Mouse (Mus musculus) layer of hippocampus, postnatal 25 days (tissue): Measurements from ENCODE around the gene Mpi. TPM values are rescaled to one million over a fixed set of nuclear protein-coding genes. Genes with fewer than 3 reads are reported as not detected.

Source experiments
- DNase-seq, 2 experiments: peaks; one replicate each; pipeline ENCODE4 v3.0.0; 2022; ENCODE audit warnings: mixed read lengths in 2 of 2, low spot score in 1 of 2; ENCODE audit errors: extremely low spot score in 1 of 2
- total RNA-seq, 2 experiments: library from RNA; stranded (reverse); gene quantifications; 2 replicates each; pipeline ENCODE4 v1.2.3; 2021

Gene Mpi
- total RNA-seq, 2 experiments from 2014 or later: 69.5 to 76.0 TPM

DNA sequence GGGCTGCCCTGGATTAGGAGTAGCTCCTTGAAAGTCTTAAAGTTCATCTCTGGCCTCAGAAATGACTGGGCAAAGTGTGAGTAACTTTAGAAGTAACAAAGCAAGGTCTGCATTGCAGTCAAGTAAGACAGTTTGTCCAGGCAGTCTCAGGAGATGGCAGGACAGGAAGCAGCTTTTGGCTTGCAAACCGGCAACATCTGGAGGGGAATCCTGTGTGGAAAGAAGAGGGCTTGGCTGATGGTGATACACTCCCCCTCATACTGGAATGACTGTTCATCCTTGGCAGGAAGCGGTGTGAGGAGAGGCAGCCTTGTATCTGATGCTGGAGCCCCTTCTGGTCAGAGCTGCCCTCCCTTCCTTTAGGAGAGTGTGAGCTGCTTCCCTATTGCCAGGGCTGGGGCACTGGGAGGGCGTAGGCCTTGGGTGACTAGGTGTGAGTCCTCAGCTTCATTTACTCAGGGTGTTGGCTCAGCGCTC is 10.4 kb upstream of the Mpi start:
- DNase-seq: no peak

DNA sequence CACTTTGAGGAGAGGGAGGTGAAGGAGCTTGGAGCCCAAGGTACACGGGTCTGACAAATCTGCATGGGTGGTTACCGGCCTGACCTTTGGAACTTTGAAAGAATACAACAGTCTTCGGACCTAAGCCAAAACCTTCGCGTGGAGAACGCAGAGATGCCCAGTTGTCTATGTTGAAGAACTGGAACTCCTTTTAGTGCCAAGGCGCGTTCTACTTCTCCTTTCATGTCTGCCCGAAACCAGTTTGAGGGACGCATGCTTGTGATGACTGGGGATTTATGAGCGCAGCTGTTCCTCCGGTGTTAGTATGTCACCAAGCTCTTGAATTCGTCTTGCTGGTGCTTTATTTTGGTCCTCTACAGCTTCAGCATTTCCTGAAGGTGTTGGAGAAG is 9.1 kb upstream of the Mpi start:
- DNase-seq: no peak

DNA sequence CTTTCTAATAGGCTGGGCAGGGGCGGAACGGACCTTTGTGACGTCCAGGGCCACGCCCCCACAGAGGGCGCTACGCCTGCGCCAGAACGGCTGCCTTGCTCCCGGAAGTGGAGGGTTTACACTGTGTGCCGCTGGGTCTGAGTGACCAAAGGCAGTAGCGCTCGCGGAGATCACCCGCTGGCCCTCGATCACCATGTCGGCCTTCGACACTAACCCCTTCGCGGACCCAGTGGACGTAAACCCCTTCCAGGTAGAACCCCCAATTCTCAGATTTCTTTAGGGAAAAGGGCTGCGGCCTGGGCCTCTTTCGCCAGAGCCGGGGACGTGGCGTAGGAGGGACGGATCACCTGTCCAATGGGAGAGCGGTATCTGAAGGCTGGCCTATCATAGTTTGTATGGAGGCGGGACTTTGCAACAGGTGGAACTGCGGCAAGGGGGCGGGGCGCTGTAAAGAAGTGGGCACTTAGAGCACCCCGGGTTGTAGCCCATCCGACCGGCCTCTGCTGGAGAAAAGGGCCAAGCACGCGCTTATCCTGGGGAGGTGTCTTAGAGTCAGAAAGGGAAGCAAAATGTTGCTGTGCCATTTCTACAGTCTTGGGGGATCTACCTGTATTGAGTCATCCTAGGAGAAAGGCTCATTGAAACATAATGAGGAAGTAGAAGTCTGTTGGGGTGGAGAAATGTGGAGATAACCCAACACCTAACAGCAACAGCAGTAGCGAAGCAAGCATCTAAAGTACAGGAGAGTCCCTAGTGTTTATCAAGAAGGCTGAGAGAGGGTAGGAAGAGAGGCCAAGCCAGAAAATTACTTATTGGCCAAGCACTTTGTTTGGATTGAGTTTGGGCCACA is 8.5 kb upstream of the Mpi start, which contains the start of gene Scamp2:
Gene Scamp2 (plus strand): TSS at position 83 of the 850 bp plus-strand sequence.
- peak; percentile 85 to 96 for DNase-seq

DNA sequence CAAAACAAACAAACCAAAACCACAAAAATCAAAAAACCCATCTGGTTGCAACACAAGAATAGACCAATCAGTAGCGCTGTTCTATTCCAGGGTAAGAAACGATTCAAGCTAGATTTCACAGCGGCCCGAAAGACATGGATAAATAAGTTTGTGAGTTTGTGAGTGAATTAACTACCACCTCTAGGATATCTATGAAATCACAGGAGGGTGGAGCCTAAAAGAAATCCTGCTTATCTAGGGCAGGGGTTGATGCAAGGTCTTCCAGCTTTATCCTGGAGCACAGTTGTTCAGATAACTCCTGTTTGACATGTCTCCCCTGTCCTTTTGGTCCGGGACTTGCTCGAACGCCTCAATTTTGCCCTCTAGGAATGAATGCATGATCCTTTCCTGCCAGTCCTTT is 7.7 kb upstream of the Mpi start:
- no peak for DNase-seq

DNA sequence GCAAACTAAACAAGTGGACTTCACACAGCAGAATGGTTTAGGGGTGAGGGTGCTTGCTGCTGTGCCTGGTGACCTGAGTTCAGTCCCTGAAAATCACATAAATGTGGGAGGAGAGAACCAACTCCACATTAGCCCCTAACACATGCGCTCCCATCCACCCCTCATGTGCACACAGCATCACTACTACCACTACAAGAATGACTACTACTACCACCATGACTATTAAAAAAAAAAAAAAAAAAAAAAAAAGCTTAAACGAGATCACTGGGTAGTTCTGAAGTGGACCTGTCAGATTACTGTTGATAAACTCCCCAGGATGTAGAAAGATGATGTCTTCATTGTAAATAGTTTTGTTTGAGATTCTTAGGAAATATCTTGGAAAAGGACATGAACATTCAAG is 7.0 kb upstream of the Mpi start:
- no peak for DNase-seq

DNA sequence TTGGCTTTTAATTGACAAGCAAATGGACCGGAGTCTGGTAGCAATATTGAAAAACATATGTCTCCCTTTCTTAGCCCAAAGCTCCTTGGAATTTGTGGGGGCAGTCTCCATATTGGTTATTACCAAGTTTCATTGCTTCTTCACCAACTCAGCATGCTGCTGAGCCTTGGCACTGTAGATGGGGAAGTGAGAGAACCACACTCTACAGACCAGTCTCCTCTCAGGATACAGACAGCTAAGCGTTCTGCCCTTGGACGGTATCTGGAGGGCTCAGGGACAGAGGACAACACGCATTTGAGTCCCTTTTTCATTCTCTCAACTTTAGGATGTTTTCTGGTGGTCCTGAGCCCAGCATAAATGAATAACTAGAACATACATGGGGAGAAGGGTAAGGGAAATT is 6.1 kb upstream of the Mpi start:
- DNase-seq: no peak

DNA sequence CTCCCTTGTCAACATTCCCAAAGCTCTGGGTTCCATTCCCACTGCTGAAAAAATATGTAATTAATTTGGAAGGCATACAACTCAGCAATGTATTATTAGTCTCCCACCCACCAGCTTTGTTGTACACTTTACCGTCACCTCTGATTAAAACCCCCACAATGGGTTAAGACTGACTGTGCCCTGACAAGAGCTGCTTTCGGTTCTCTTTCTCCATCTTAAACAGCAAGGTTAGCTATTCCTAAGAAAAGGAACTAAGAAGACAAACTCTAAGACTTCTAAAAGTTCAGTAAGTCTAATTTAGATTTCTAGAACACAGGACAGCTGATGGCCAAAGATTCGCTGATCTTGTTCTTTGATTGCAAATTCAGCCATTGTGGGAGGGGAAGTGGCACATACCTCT is 4.7 kb upstream of the Mpi start:
- no peak for DNase-seq

DNA sequence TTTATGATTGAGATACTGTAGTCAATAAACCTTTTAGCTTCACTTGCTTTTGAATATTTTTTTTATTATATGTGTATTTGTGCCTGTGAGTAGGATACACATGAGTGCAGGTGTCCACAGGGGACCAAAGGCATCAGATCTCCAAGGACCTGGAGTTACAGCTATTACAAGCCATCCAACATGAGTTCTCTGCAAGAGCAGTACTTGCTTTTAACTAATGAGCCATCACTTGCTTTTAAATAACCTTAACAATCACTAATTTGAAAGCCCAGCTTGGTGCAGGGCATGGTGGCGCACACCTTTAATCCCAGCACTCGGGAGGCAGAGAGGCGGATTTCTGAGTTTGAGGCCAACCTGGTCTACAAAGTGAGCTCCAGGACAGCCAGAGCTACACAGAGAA is 2.2 kb upstream of the Mpi start:
- DNase-seq: no peak

DNA sequence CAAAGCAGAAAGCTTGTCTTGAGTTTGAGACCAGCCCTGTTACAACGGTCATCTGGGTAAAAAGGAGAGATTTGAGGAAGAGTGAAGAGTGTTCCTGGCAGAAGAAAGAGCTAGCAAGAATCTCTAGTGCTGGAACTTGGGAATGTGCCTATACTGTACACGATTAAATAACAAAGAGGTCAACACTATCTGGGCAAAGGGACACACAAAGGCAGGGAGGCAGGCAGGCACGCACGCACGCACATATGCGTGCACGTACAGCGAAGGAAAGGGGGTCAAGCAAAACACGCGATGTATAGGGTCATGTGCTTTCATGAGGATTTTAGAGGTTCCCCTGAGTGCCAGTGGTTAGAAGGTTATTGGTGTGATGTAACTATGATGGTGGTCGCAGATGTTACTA is 556 bp upstream of the Mpi start:
- no peak for DNase-seq

DNA sequence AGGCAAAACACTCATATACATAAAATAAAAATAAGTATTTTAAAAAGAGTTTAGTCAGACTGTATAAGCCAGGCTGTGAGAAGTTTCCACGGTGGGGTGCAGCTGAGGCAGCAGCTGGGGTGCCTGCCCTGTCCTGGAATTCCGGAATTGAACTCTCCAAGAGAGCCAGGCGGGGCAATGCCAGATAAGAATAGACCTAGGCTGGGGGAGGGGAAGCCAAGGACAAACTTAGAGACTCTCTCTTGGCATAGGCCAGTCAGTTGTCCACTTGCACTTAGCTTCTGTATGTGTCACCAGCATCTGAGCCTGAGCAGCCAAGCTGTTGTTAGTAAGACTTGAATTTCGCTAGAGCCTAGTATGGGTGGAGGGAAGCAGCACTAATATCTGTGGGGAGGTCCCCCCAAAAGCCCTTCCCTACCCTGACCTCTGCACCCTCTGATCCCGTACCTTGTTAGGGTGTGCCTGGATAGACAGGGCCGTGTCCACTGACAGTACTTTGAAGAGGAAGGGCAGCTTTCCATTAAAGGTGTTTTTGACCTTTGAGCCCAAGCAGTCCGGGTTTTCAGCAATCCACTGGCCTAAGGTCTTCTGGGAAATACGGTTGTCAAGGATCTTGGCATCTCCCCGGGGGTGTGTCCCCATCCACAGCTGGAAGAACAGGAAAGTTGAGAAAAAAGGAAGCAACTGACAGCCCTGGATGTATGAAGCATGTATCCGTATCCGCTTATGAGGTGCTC is 2.3 kb downstream of the Mpi start:
- no peak for DNase-seq

DNA sequence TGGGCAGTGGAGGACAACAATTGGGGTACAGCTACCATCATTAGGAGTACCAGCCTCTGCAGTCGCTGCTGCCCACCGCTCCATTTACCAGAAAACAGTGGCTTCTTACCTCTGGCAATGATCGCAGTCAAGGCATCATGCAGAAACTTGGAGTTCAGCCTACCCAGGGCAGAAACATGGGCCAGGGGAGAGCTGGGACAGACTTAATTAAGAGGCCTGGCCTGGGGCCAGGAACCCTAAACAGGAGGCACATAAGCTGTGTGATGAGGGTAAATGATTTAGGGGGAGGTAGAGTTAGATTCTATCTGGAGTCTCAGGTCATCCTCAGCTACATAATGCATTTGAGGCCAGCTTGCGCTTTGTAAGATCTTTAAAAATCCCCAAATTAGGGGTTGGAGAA is 3.4 kb downstream of the Mpi start:
- no peak for DNase-seq

DNA sequence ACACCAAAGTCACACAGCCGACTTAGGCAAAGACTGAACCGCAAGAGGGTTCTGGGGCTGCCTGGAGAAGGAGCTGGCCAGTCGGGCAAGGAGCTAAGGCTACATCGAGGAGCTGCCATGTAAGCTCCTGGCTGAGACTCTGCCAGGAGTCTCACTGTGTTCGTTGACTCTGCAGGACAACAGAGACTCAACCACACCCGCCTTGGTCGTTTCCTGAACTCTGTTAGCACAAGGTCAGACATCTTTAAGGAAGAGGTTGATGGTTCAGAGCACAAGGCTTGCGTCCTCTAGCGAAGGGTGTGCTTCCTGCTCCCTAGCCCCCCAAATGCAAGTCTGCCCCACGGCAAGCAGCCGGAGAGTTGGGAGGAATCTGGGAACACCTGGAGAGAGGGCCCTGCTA is 4.7 kb downstream of the Mpi start:
- no peak for DNase-seq

DNA sequence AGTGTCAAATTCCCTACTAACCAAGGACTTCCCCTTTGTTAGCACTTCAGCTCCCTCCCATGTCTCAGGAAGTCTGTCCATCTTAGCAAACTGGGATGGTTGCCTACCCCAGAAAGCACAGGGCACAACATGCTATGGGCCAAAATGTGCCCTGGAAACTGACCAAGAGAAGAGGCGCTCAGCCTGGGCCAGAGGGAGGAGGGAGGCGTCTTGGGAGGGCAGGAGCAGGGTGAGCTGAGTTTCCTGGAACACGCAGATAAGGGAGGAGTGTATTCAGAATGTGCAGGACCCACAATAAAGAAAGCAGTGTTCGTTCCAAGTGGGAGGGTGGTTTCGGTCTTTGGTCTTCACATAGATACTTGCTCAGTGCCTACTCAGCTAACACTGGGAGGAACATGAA is 5.3 kb downstream of the Mpi start:
- DNase-seq: no peak

DNA sequence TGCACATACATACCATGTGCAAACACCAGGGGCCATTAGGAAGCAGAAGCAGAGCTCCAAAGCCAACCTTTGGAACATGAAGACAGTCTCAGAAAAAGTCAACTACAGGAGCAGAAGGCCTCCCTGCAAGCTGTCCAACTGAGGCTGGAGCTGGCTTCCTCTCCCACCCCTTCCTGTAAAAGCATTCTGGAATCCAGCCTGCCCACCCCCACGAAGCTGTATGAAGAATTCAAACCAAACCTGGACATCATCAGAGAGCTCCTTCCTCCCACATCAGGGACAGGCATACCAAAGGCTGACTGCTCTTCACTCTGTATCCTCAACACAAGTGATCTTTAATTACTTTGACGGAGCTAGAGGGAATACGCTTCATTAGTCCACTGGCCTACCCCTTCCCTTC is 8.6 kb downstream of the Mpi start:
- DNase-seq: no peak

DNA sequence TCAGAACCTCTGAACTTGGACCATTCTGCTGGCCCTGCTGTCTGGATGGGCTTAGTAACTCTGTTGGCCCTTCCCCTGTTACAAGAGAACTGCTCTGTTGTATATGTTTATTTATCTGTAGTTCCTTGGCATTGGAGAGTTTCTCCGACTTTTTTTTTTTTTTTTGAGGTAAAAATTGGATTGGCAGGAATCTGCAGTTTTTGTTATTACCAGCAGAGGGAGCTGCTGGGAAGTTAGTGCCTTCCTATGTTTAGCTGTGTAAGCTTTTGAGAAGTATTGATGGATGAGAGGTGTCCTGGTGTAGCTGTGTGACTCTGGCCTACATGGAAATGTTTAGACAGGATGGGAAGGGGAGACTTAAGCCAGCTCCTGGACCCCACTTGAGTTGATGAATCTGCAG is 11.3 kb downstream of the Mpi start:
- DNase-seq: peak in 1 of 2 experiments; percentile 45

DNA sequence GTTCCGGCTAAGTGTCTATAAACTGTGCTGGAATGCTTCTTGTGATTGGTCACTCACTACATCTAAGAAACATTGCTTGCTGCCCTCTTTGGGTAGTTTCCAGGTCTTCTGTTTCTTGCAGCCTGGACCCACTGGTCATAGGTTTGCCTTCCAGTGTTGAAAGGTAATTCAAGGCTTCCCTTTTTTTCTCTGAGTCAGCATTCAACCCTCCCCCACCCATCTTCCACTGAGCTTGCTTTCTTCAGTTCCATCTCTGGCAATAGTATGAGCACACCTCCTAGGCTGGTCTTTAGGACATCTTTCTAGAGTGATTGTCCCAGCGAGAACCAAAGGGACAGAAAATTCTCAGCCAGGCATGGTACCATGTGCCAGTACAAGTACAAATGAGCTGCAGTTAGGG is 13.0 kb downstream of the Mpi start:
- no peak for DNase-seq

DNA sequence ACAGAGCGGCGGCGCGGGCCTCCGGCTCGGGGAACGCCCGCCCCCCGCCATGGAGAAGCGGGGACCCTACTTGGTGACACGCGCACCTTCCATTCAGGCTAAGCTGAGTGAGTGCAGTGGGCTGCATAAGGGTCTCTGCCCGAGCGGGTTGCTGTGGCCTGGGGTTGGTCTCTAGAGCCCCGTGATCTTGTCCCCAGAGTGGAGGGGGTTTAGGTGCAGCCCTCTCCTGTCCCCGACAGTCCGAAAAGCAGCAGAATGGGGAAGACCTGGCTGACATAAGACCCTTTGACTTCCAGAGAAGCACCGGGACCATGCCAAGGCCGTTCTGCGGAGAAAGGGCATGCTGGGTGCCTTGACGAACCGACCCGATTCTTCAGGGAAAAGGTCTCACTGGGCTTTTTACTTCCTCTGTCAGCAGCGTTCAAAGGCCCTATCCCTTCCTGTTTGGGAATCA is 14.8 kb downstream of the Mpi start:
- DNase-seq: peak in 1 of 2 experiments; percentile 35

DNA sequence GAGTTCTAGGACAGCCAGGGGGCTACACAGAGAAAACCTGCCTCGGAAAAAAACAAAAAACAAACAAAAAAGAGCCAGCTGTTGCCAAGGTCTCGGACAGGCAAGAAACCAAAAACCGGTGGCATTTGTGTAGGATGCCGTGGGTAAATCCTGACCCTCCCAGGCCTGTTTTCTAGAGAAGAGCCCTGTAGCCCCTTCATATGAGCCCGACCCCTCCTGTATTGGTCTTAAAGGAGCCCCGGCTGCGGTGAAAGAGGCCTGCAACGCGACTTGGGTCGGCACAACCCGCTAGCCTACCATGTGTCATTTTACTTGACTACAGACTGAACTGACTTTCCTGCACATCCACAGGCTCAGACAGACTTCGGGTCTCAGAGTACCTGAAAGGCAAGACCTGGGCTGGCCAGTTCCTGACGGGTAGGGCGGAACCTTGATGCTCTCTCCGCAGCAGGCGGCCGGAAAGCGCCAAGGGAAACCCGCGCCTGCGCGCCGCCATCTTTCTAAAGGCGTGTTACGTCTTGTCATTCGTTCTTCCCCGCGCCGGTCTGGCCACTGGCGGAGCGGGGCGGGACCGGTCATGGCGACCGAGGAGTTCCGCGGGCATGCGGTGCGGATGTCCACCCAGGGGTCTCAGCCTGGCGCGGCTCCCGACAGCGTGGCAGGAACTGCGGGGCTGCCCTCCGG is 15.4 kb downstream of the Mpi start, which contains the start of gene Fam219b:
Gene Fam219b (plus strand): TSS at position 485 of the 684 bp plus-strand sequence.
- peak; percentile 86 for DNase-seq

DNA sequence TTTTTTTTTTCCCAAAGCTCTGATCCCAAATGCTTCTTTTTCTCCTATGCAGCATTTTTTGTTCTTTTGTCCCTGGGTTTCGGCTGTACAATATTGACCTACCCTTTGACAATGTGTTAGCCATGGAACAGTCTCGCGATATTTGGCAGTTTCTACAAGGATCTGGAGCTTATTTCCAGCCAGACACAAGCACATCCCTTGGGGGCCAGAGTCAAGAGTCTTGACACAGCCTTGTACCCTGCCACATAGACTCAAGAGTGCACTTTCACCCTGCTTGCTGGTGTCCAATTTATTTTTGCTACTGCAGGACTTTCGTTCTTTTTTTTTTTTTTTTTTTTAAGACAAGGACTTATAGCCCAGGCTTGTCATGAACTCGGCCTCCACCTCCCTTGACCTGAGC is 16.2 kb downstream of the Mpi start:
- DNase-seq: no peak

DNA sequence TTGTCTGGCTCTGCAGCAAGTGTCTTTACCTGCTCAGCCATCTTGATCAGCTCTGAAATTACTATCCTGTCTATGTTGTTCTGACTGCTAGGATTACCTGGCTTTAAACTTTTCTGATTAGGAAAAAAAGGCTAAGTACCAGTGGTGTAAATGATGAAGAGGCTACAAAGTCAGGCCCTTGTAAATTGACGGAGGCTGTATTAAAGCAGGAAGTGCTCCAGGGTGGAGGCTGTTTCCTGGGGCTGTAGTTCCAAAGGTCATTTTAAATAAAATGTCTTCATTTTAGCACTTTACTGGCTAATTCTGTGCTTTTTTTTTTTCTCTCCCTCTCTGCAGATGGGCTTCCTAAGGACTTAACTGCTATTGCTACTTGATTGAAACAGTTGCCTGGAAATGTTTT is 20.6 kb downstream of the Mpi start:
- no peak for DNase-seq

DNA sequence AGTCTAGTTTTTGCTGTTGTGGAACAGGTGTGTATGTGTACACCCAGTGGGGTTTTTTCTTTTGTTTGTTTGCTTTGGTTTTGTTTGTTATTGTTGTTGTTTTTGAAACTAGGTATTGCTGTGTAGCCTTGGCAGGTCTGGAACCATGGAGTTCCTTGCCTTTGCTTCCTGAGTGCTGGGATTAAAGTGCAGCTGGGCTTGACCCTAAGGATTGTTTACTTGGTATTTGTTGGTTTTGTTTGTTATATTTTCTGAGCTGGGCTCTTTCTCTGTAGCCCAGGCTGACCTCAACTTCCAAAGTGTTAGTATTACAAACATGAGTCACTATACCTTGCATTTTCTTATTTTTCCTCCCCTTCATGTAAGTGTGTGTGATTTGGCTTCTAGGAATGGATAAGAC is 26.1 kb downstream of the Mpi start:
- no peak for DNase-seq
